Mouse (Mus musculus): ENCODE results near the gene Gm21954. TPM values are rescaled to one million over a fixed set of nuclear protein-coding genes. Genes with fewer than 3 reads are reported as not detected.

Gm21954 gene
- total RNA-seq, 2 experiments from 2014 or later: not detected

GRCm38 (mm10) chr3:55464226-55464625 lies 7.8 kb downstream of the Gm21954 start:
- no peak for DNase-seq
- intact Hi-C loops (cut with DNase I): loop anchor here (5.0 to 10.0 kb wide), 2 partner anchors 52 to 89 kb away; no protein-coding TSS in a partner anchor

DNA sequence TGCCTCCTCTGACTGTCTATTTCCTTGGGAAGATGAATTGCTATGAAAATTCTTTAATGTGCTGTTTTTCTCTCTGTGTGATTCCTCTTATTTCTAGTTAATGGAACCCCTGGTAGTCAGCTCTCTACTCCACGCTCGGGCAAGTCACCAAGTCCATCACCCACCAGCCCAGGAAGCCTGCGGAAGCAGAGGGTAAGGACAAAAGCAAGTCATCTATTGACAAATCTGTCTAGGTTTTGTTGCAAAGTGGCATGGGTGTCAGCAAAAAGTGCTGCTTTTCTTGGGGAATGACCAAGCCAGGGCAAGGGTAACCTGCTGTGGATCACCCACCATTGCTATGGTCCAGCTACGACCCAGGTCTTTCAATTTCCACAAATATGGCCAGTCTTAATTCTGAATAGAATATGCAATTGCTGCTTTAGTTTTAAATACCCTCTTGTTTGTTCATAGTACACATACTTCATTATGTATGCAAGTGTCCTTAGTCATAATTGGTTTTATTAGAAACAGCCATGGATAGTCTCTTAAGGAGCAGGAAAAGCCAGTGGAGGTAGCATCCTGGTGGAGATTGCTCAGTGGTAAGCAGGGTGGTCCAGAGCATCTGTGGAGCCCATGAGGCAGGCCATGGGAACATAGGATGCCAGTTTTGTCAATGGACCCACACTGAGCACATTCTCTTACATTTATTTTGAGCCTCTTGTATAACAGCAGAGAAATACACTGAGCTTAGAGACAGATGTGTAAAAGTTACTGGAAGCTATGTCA lies 8.9 kb downstream of the Gm21954 start:
- intact Hi-C loops (cut with DNase I): loop anchor here (5.0 to 10.0 kb wide), 2 partner anchors 51 to 88 kb away; no protein-coding TSS in a partner anchor
- DNase-seq: no peak

DNA sequence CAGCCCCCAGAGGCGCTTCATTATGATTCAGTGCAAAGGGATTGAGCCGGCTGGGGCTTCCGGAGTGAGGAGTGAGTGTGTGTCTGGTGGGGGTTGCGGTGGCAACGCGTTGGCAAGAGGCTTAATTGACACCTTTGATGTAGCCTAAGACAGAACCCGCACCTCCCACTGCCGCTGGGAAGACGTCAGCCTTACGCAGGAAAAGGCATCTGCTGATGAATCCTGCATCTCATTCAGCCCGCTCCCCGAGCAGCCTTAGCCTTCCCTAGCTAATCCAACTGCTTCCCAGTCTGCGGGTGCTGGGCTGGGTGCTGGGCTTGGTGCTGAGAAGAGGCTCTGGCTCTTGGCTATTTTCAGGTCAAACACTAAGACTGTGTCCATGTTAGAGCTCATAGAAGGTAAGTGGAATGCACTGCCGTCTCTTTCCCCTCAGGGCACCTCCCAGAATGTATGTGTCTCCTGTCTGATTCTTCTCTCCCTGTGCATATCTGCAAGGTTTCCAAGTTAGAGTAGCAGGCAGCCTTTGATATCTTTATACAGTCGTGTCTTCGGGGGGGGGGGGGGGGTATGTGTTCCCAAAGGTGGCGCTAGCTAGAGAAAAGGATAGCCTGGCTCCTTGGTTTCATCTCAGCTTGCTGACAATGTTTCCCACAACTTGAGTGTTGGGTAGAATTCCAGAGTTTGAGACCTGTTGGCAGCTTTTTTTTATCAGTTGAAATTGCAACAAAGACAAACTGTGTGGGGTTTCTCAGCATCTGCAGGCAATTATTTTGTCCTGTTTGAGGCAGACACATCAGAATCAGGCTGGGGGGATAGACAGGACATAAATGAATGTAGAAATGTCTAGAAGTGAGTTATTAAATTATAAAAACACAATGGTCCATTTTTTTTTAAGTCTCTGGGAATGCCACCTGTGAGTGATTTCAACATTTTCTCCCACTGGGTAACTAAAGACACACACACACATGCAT lies 10.0 kb downstream of the Gm21954 start:
- intact Hi-C loops (cut with DNase I): loop anchor here (5.0 to 10.0 kb wide), 2 partner anchors 50 to 87 kb away; no protein-coding TSS in a partner anchor
- peak; percentile 75 for DNase-seq

DNA sequence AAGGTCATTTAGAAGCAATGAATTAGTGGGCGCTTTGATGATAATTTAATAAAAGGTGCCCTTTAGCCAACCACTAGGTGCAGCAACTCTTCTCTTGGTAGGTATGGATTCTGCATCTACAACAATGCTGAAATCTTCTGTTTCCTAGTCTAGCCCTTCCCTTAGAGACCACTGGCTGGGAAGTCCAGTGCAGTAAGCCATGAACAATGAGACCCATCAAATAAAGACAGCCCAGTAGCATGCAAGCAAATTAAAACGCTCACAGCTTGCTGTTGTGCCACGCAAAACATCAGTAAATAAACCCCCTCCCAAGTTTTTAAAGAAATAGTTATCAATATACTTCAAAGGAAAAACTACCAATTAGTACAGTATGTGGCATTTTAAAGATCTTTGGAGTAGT lies 10.9 kb downstream of the Gm21954 start:
- no peak for DNase-seq
- intact Hi-C loops (cut with DNase I): loop anchor here (5.0 to 10.0 kb wide), 2 partner anchors 49 to 86 kb away; no protein-coding TSS in a partner anchor

- intact Hi-C loops (cut with DNase I): no loop called here
- no peak for DNase-seq
Observed at GRCm38 (mm10) chr3:55452464-55452863, 19.5 kb downstream of the Gm21954 start.

DNA sequence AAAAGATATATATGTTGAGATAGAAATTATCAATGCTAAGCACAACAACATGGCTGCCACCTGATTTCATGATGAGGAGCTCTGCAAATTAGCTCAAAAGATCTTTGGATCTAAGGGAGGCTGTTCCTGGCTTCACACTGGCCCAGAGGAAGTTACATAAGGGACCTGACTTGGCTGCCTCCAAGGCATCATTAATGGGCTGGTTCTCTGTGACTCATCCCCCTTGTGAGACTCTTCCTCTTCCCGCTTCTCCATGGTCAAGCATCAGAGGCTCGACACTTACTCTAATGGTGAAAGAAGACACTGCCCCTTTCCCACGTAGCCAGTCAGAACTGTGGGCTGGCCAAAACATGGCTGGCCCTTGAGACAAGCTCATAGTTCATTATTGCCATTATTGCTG lies 20.1 kb downstream of the Gm21954 start:
- intact Hi-C loops (cut with DNase I): no loop called here
- DNase-seq: no peak

GRCm38 (mm10) chr3:55451035-55451434 lies 21.0 kb downstream of the Gm21954 start:
- intact Hi-C loops (cut with DNase I): no loop called here
- no peak for DNase-seq

GRCm38 (mm10) chr3:55449148-55449547 lies 22.9 kb downstream of the Gm21954 start:
- DNase-seq: no peak
- intact Hi-C loops (cut with DNase I): no loop called here

DNA sequence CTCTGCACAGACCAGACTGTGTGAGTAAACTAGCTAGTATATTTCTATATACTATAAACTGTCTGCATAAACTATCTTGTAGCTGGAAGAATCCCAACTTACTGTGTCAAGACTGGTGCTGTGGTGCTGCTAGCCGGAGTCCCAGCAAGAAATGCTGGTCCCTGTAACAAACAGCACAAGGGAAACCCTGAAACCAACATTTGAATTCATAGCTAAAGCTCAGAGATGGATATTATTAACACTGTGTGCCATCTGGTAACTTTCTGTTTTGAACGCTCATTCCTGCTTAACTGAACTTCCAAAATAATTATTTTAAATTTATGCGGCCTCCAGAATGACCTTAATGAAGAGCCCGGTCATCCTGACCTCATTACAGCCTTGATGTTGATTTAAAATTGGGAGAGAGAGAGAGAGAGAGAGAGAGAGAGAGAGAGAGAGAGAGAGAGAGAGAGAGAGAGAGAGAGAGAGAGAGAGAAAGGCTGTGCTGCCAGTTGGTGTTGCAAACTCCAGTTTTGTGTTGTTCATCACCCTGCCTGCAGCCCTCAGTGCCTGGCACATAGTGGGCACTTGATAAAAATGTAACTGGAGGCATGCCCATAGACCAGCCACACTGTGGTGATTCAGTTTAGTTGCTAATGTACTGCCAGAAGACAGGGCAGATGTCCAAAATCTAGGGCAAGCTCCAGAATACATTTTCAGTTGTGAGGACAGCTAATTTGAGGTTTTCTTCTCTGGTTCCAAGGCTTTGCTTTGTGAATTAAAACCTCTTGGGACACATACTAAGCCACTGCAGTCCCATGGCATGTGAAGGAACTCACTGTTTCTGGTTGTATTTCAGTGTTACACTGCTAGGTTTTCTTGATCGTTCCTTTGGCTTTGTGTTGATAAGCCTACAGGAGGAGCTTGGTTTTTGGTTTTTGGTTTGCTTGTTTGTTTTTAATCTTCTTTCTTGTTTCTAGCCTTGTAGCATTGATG lies 24.2 kb downstream of the Gm21954 start:
- intact Hi-C loops (cut with DNase I): no loop called here
- DNase-seq: peak; percentile 63

DNA sequence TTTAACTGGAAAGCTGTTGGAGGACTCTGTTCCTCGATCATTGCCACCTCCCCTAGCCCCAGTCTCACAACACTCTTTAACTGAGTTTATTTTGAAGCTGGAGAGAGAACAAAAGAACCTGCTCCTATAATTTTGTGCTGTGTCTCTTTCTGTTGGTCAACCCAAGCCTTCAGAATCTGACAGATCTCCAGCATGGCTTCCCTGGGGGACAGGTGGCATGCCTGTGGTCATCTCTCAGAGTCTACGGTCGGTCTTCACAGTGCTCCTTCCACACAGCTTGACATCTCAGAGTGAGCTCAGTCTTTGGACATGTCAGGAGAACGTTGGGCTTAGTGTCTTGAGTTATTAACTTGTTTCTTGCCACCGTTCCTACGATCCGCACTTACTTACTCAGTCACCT lies 25.3 kb downstream of the Gm21954 start:
- no peak for DNase-seq
- intact Hi-C loops (cut with DNase I): no loop called here

GRCm38 (mm10) chr3:55443725-55444124 lies 28.3 kb downstream of the Gm21954 start:
- intact Hi-C loops (cut with DNase I): no loop called here
- DNase-seq: no peak

GRCm38 (mm10) chr3:55443271-55443670 lies 28.7 kb downstream of the Gm21954 start:
- DNase-seq: no peak
- intact Hi-C loops (cut with DNase I): no loop called here

GRCm38 (mm10) chr3:55442012-55442645 lies 29.9 kb downstream of the Gm21954 start:
- DNase-seq: no peak
- intact Hi-C loops (cut with DNase I): no loop called here

GRCm38 (mm10) chr3:55440342-55440741 lies 31.7 kb downstream of the Gm21954 start:
- peak; percentile 11 for DNase-seq
- intact Hi-C loops (cut with DNase I): no loop called here

DNA sequence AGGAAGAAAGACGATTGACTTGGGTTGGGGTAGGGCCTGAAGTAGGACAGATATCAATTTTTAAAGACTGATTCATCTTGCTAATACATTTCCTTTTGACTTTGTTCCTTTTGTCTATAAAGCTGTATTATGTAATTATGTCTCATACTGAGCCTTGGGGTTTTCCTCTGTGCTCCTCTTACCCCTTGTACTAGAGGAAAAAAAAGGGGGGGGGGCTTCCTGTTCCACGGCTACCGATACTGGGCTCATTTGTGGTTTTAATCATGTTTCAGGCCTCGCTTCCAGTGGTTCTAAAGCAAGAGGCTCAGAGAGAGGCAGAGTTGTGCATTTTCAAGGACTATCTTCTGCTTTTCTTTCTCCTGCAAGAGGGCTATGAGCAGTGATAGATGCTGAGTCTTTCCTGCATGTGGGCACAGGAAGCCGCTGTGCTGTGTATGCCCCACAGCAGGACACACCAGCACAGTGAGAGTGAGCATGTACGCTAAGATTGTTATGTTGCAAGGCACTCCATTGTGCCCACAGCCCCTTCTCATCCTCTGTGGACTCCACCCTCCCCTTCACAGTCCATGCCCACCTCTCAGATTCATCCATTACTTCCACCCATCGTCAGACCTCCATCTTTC lies 33.1 kb downstream of the Gm21954 start:
- intact Hi-C loops (cut with DNase I): no loop called here
- DNase-seq: no peak

- no peak for DNase-seq
- intact Hi-C loops (cut with DNase I): no loop called here
Observed at GRCm38 (mm10) chr3:55434276-55434675, 37.7 kb downstream of the Gm21954 start.

- intact Hi-C loops (cut with DNase I): no loop called here
- DNase-seq: no peak
Observed at GRCm38 (mm10) chr3:55431223-55431622, 40.8 kb downstream of the Gm21954 start.

GRCm38 (mm10) chr3:55430022-55430549 lies 41.9 kb downstream of the Gm21954 start:
- intact Hi-C loops (cut with DNase I): no loop called here
- DNase-seq: peak; percentile 17

All from left cerebral cortex, postnatal 4 days (tissue).